Mouse (Mus musculus): ENCODE measurements at regions not wholly inside any gene's neighbourhood (a gene's known extent, or its start where the extent isn't known, plus 50 kb on each side); places are given as distances from the start of the nearest gene placed in this dataset.

DNA sequence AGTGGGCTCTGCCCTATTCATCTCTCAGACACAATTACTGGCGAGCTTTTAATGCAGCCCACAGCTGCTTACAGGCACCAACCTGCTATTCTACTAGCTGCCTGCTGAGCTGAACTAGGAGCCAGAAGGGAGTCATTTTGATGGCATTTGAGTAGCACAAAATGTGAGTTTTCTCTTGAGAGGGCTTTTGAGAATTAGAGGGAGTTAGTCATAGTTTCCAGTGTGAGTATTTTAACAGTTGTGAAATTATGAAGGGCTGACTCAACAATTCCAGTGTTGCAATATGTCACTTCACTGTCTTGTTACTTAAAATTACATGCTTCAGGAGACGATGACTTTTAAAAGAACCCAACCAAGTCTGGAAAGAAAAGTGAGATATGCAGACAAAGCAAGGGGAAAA, 54.4 kb upstream of the Ly86 start:
- H3K4me1 ChIP-seq (replicated peaks; ENCODE audit: insufficient read depth, low read length), result no peaks in the 10 kb centered on the region
- TF ChIP-seq CTCF (IDR thresholded peaks at IDR 0.05; ENCODE audit: low read depth), result no peak
- no peak overlapping the region for H3K4me2 ChIP-seq (ENCODE audit: low read length)
- H3K9ac ChIP-seq (ENCODE audit: low read depth, low read length), result no peak overlapping the region
- no peaks in the 10 kb centered on the region for H3K27me3 ChIP-seq (ENCODE audit: insufficient read depth, low read length)
- 66% methylated on average over 2 of the region's 2 CpGs for WGBS
- no peak for DNase-seq (ENCODE audit: low spot score)
- ATAC-seq (replicated peaks; ENCODE audit: low FRiP score, low read depth), result no peak
- no peaks in the 10 kb centered on the region for H3K36me3 ChIP-seq (ENCODE audit: insufficient read depth, low read length)
- no peak overlapping the region for H3K27ac ChIP-seq
- H3K9me3 ChIP-seq (replicated peaks; ENCODE audit: low read length), result no peaks in the 10 kb centered on the region
- H3K4me3 ChIP-seq (replicated peaks; ENCODE audit: low read depth, low read length), result no peak overlapping the region

GRCm38 (mm10) chr13:37288993-37289392, 56.0 kb upstream of the Ly86 start:
- Histone ChIP-seq H3K36me3 (ENCODE audit: insufficient read depth, low read length) (no peaks in the 10 kb centered on the region), H3K27me3 (ENCODE audit: insufficient read depth, low read length) (no peaks in the 10 kb centered on the region), H3K4me2 (ENCODE audit: low read length) (no peak overlapping the region), H3K4me3 (replicated peaks; ENCODE audit: low read depth, low read length) (no peak overlapping the region), H3K9ac (ENCODE audit: low read depth, low read length) (no peak overlapping the region), H3K4me1 (replicated peaks; ENCODE audit: insufficient read depth, low read length) (no peaks in the 10 kb centered on the region), H3K27ac (no peak overlapping the region), H3K9me3 (replicated peaks; ENCODE audit: low read length) (no peaks in the 10 kb centered on the region)
- ATAC-seq (replicated peaks; ENCODE audit: low FRiP score, low read depth), result no peak
- DNase-seq (ENCODE audit: low spot score), result no peak
- TF ChIP-seq CTCF (IDR thresholded peaks at IDR 0.05; ENCODE audit: low read depth), result no peak
- WGBS, result 52% methylated on average over 1 of the region's 1 CpGs

DNA sequence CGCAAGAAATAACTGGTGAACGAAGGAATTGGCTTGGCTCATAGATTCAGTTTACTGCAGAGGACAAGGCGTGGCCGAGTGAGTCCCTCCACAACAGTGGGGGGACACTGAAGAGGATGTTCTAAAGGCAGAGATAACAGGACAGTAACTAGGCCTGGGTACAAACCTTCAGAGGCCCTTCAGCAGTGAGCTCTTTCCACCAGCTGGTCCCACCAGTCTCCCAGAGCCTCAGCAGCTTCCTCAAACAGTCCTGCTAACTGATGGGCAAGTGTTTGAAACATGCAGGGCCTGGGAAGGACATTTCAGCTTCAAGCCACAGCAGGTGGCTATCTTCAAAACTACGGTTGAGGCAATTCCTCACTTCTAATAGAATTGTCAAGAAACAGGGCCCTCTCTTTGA, 62.5 kb upstream of the Ly86 start:
- 73% methylated on average over 5 of the region's 5 CpGs for WGBS
- no peak for TF ChIP-seq CTCF (IDR thresholded peaks at IDR 0.05; ENCODE audit: low read depth)
- no peak overlapping the region for H3K4me2 ChIP-seq (ENCODE audit: low read length)

GRCm38 (mm10) chr13:37279078-37279789, 65.8 kb upstream of the Ly86 start:
- Histone ChIP-seq H3K9me3 (replicated peaks; ENCODE audit: low read length) (no peaks in the 10 kb centered on the region), H3K9ac (ENCODE audit: low read depth, low read length) (no peak overlapping the region), H3K4me1 (replicated peaks; ENCODE audit: insufficient read depth, low read length) (no peaks in the 10 kb centered on the region), H3K4me3 (replicated peaks; ENCODE audit: low read depth, low read length) (no peak overlapping the region), H3K27me3 (ENCODE audit: insufficient read depth, low read length) (no peaks in the 10 kb centered on the region), H3K27ac (no peak overlapping the region), H3K4me2 (ENCODE audit: low read length) (no peak overlapping the region), H3K36me3 (ENCODE audit: insufficient read depth, low read length) (no peaks in the 10 kb centered on the region)
- 86% methylated on average over 8 of the region's 8 CpGs for WGBS
- TF ChIP-seq CTCF (IDR thresholded peaks at IDR 0.05; ENCODE audit: low read depth), result no peak
- no peak for DNase-seq (ENCODE audit: low spot score)
- ATAC-seq (replicated peaks; ENCODE audit: low FRiP score, low read depth), result no peak

More for the DNA sequence above, 62.5 kb upstream of the Ly86 start:
- H3K27me3 ChIP-seq (ENCODE audit: insufficient read depth, low read length), result no peaks in the 10 kb centered on the region
- no peak for ATAC-seq (replicated peaks; ENCODE audit: low FRiP score, low read depth)
- H3K9ac ChIP-seq (ENCODE audit: low read depth, low read length), result no peak overlapping the region
- H3K27ac ChIP-seq, result no peak overlapping the region
- no peaks in the 10 kb centered on the region for H3K9me3 ChIP-seq (replicated peaks; ENCODE audit: low read length)
- H3K4me3 ChIP-seq (replicated peaks; ENCODE audit: low read depth, low read length), result no peak overlapping the region
- H3K4me1 ChIP-seq (replicated peaks; ENCODE audit: insufficient read depth, low read length), result no peaks in the 10 kb centered on the region
- no peak for DNase-seq (ENCODE audit: low spot score)
- no peaks in the 10 kb centered on the region for H3K36me3 ChIP-seq (ENCODE audit: insufficient read depth, low read length)

GRCm38 (mm10) chr13:37249581-37250461, 95.2 kb upstream of the Ly86 start:
- no peak overlapping the region for H3K9ac ChIP-seq (ENCODE audit: low read depth, low read length)

GRCm38 (mm10) chr13:37248741-37249140, 96.3 kb upstream of the Ly86 start:
- WGBS, result 82% methylated on average over 1 of the region's 1 CpGs

More at GRCm38 (mm10) chr13:37249581-37250461, 95.2 kb upstream of the Ly86 start:
- DNase-seq (ENCODE audit: low spot score), result peak; percentile 73
- whole genome bisulfite sequencing, result 17% methylated on average over 14 of the region's 14 CpGs
- TF ChIP-seq CTCF (IDR thresholded peaks at IDR 0.05; ENCODE audit: low read depth), result no peak
- no peak overlapping the region for H3K27ac ChIP-seq
- H3K36me3 ChIP-seq (ENCODE audit: insufficient read depth, low read length), result no peaks in the 10 kb centered on the region
- H3K27me3 ChIP-seq (ENCODE audit: insufficient read depth, low read length), result no peaks in the 10 kb centered on the region
- no peaks in the 10 kb centered on the region for H3K4me1 ChIP-seq (replicated peaks; ENCODE audit: insufficient read depth, low read length)
- peak; percentile 65 for ATAC-seq (replicated peaks; ENCODE audit: low FRiP score, low read depth)
- no peak overlapping the region for H3K4me2 ChIP-seq (ENCODE audit: low read length)
- no peak overlapping the region for H3K4me3 ChIP-seq (replicated peaks; ENCODE audit: low read depth, low read length)
- H3K9me3 ChIP-seq (replicated peaks; ENCODE audit: low read length), result no peaks in the 10 kb centered on the region

More at GRCm38 (mm10) chr13:37248741-37249140, 96.3 kb upstream of the Ly86 start:
- H3K9me3 ChIP-seq (replicated peaks; ENCODE audit: low read length), result no peaks in the 10 kb centered on the region
- H3K4me2 ChIP-seq (ENCODE audit: low read length), result no peak overlapping the region
- H3K27ac ChIP-seq, result no peak overlapping the region
- no peaks in the 10 kb centered on the region for H3K27me3 ChIP-seq (ENCODE audit: insufficient read depth, low read length)
- no peaks in the 10 kb centered on the region for H3K4me1 ChIP-seq (replicated peaks; ENCODE audit: insufficient read depth, low read length)
- H3K36me3 ChIP-seq (ENCODE audit: insufficient read depth, low read length), result no peaks in the 10 kb centered on the region
- H3K9ac ChIP-seq (ENCODE audit: low read depth, low read length), result no peak overlapping the region
- no peak for ATAC-seq (replicated peaks; ENCODE audit: low FRiP score, low read depth)
- DNase-seq (ENCODE audit: low spot score), result no peak
- TF ChIP-seq CTCF (IDR thresholded peaks at IDR 0.05; ENCODE audit: low read depth), result no peak
- H3K4me3 ChIP-seq (replicated peaks; ENCODE audit: low read depth, low read length), result no peak overlapping the region

All from kidney, postnatal 0 days (tissue).